Mouse (Mus musculus) left cerebral cortex, adult 11 months (tissue): ENCODE data around the gene Cope.
A peak's percentile ranks its signal among the peaks of the same experiment; 100 is the strongest.

Experiments
- DNase-seq: peaks from one replicate; pipeline ENCODE4 v3.0.0; 2022; ENCODE audit warnings: low spot score

Cope gene

DNA sequence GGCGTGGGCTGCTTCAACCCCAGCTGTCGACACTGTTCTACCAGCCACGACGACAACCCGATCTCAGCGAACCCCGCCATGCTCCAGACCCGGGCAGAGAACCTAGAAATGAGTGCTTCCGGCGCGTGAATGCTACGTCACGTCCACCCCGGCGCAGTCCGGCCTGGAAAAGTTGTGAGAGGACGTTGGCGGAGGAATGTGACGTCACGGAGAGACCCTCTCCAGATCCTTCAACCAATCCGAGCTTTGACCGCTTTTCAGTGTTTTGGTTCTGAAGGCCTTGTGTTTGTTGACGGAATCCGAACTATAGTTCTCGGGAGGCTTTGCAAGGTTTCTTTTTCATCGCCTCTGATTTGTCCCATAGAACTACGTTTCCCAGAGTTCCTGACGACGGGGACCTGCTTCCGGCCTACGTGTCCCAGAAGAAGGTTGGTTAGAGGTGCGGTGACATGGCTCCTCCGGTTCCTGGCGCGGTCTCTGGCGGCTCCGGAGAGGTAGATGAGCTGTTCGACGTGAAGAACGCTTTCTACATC is at the start of gene Cope, which contains the start of gene Ddx49:
TSS of gene Cope (plus strand) at position 161 of the 533 bp plus-strand sequence.
TSS of gene Ddx49 (minus strand) at position 132 of the 533 bp plus-strand sequence.
- DNase-seq: peak; percentile 92

- DNase-seq: no peak
Observed at GRCm38 (mm10) chr8:70254628-70255027, 47.7 kb upstream of the Cope start.

GRCm38 (mm10) chr8:70257456-70257855 is 44.9 kb upstream of the Cope start:
- DNase-seq: no peak

DNA sequence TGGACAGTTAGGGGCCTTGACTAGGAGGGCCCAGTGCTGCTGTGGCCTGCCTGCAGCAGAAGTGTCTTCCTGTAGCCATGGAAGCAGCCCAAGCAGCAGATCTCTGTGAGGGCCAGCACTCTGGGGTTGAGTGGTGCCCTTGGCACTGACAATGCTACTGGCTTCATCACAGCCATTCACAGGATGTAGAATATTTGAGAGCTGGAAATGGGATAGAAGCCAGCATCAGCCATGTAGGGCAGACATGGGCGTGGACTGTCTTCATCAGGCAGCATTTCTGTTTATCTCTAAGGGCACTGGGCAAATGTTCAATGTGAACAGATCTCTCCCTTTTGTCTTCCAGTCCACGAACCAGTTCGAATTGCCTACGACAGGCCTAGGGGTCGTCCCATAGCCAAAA is 43.7 kb upstream of the Cope start:
- no peak for DNase-seq

- no peak for DNase-seq
Observed at GRCm38 (mm10) chr8:70259043-70259442, 43.3 kb upstream of the Cope start.

- no peak for DNase-seq
Observed at GRCm38 (mm10) chr8:70267674-70268073, 34.6 kb upstream of the Cope start.

DNA sequence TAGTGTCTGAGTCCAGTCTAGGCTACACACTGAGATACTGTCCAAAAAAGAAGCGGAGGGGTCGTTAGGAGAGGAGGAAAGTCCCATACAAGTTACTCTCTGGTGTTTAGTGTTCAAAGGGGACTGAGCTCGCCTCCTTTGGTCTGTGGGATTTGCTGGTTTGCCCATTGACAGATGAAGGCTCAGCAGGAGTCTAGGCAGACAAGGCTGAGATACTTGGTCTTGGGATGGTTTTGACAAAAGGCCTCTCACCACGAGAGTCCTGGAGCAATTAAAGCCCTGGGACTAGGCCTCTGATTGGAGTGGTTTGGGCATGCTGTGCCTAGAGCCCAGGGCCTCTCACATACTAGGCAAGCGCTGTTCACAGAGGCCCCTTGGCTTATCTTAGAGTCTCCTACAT is 34.0 kb upstream of the Cope start:
- DNase-seq: no peak

DNA sequence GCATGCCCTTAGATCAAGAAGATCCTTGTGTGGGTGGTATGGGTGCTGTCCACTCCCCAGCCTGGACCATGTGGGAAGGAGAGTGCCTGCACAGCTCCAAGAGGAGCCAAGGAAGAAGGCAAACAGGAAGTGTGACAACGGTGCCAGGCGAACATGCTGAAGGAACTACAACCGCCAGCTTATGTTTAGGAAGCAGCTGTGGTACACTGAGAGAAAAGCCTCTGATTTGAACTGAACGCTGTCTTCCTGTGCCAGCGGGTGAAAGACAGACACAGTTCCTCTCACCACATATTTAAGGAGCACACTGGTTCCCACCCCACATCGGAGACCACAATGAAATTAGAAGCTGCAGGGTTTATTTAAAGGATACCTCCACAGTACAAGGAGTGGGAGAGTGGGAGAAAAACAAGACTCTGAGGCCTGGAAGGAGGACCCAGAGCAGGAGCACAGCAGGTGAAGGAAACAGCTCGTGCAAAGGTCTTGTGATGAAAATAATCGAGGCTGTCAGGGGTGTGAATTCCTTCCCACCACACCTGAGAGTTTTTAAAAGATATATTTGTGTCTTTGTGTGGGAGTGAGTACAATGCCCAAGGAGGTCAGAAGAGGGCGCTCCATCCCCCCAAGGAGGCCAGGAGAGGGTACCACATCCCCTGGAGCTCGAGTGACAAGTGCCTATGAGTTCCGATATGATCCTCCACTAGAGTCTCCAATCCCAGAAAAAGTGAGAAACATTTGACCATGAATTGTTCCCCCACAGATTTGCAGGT is 33.3 kb upstream of the Cope start:
- no peak for DNase-seq

- DNase-seq: no peak
Observed at GRCm38 (mm10) chr8:70272949-70273348, 29.4 kb upstream of the Cope start.

- no peak for DNase-seq
Observed at GRCm38 (mm10) chr8:70274350-70274749, 28.0 kb upstream of the Cope start.

GRCm38 (mm10) chr8:70276476-70276875 is 25.8 kb upstream of the Cope start:
- DNase-seq: no peak

GRCm38 (mm10) chr8:70278175-70278574 is 24.1 kb upstream of the Cope start:
- DNase-seq: no peak

- no peak for DNase-seq
Observed at GRCm38 (mm10) chr8:70279266-70279665, 23.1 kb upstream of the Cope start.

DNA sequence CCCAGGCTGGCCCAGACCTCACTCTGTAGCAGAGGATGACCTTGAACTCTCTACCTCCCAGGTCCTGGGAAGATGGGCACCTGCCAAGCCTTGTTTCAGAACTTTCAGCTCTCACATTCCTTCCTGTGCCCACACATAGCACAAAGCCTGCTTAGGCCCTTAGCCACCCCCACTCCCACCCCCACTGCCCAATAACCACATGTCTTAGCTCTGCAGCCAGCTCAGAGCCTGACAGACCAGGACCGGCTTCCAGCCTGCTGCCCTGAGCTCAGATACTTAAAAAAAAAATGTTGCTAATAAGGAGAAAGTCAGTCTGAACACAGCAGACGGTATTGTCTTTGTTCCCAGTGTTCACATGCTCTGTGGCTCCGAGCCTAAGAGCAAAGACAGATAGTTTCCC is 21.3 kb upstream of the Cope start:
- DNase-seq: no peak

DNA sequence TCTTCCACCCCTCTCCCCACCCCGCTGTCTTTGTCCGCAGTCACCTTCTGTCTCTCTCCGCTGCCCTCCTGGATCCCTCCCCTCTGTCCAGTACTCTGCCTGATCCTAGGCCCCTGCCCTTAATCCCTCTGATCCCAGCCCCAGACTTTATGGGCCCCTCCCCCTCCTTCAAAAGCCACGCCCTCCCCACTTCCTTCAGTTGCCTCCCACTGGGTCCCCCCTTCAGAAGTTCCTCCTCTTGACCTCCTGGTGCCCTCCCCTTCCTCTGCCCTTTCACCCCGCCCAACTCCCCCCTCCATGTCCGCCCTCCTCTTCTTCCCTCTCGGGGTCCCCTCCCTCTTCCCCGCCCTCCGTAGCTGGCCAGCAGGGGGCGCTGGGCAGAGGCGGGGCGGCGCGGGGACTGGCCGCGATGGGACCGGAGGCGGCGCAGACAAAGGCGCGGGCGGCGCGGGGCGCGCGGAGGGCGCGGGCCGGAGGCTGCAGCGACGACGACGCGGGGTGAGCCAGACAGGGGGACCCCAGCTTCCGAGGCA is 19.6 kb upstream of the Cope start, which contains the start of gene Homer3:
TSS of gene Homer3 (plus strand) at position 225 of the 533 bp plus-strand sequence.
- DNase-seq: peak; percentile 62

GRCm38 (mm10) chr8:70283136-70284077 is 18.9 kb upstream of the Cope start:
- DNase-seq: peak; percentile 17

DNA sequence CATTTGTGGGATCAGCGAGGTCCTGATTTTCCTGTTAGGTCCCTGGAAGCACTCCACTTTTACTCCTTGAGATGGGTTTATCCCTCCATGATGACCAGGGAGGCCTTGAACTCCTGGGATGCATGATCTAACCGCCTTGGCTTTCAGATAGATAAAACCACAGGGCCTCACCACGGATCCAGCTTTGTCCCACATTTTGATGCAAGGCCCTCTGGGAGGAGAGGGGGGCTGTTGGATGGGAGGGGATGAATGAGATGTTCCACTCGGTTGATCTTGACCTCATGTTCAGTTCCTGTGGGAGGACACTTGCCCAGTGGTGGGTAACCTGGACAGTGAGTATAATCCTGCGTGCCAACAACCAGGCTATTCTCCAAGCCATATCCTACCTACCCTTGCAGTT is 17.9 kb upstream of the Cope start:
- DNase-seq: no peak

GRCm38 (mm10) chr8:70285304-70285703 is 17.0 kb upstream of the Cope start:
- DNase-seq: no peak

DNA sequence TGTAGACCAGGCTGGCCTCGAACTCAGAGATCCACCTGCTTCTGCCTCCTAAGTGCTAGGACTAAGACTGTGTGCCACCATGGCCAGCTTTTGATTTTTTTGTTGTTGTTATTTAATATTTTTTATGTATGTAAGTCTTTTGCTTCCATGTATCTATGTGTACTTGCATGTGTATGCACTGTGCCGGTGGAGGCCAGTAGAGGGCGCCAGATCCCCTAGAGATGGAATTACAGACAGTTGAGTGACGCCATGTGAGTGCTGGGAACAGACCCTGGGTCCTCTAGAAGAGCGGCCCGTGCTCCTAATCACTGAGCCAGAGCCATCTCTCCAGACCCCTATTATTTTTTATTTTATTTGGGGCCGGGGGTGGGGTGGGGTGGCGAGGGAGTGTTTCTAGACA is 15.6 kb upstream of the Cope start:
- no peak for DNase-seq

GRCm38 (mm10) chr8:70293988-70294405 is 8.3 kb upstream of the Cope start:
- DNase-seq: no peak

GRCm38 (mm10) chr8:70300881-70301280 is 1.4 kb upstream of the Cope start:
- DNase-seq: no peak

DNA sequence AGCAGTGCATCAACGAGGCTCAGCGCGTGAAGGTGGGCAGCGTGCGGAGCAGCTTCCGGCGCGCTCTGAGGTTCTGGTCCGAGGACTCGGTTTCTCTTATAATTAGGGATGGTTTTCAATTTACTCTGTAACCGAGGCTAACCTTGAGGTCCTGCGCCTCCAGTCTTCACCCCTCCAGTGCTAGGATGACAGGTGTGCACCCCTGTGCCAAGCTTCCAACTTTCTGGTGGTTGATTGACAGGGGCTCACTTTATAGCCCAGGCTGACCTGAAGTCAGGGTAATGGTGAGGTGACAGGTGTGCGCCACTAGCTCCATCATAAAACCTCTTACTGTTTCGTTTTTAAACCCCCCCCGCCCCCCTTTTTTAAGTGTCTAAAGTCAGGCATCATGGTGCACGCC is 583 bp downstream of the Cope start:
- no peak for DNase-seq
